ENCODE assay signal across 11 mouse cellular contexts in the genomic region with DNA sequence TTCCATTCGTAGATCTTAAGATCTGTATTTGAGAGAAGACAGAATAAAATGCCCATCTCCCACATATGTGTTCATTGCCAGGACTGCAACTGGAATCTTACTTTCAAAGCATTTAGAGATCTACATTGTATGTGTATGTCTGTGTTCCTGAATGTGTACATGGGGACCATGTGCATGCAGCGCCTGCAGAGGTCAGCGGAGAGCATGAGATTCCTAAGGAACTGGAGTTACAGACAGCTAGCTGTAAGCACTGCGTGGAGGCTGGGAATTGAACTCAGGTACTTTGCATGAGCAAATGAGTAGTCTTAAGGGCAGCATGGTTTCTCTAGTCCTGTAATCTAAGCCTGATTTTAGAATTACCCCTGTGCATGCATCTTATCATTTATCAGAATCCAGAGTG.
DNase-seq lines count a peak whose midpoint lies in the region; ATAC-seq and TF ChIP-seq lines count a peak whose summit lies in the region.
"Had no signal": no experiment of that assay in that cellular context is flagged by ENCODE, and none has a peak within 500 bp of the region (broad histone marks: within the 10 kb centered on the region; RNA-seq: fewer than 3 reads in every experiment).

No protein-coding gene starts in this region.

- 81% methylated on average over 4 of the region's 4 CpGs for WGBS in intestine, postnatal 0 days
- 84% methylated on average over 4 of the region's 4 CpGs for WGBS in intestine, embryonic 15.5 days

- H3K27me3 ChIP-seq in intestine, postnatal 0 days (replicated peaks; ENCODE audit: control insufficient read depth, insufficient read depth, low read length), result no peaks in the 10 kb centered on the region
- H3K27me3 ChIP-seq in intestine, embryonic 15.5 days (replicated peaks), result no peaks in the 10 kb centered on the region
- no peaks in the 10 kb centered on the region for H3K27me3 ChIP-seq in testis, adult 2 months (ENCODE audit: control insufficient read depth, insufficient read depth, low read length)
- H3K27me3 ChIP-seq: heart, embryonic 13.5 days; liver, embryonic 12.5 days; neural tube, embryonic 13.5 days had no signal

- H3K36me3 ChIP-seq in intestine, postnatal 0 days (ENCODE audit: control insufficient read depth, insufficient read depth), result no peaks in the 10 kb centered on the region
- no peaks in the 10 kb centered on the region for H3K36me3 ChIP-seq in intestine, embryonic 15.5 days
- H3K36me3 ChIP-seq in testis, adult 2 months (ENCODE audit: control insufficient read depth, insufficient read depth, low read length), result no peaks in the 10 kb centered on the region
- H3K36me3 ChIP-seq: heart, embryonic 13.5 days; liver, embryonic 12.5 days; neural tube, embryonic 13.5 days had no signal

- H3K4me3 ChIP-seq in intestine, postnatal 0 days (ENCODE audit: low read depth, low read length), result no peak overlapping the region
- no peak overlapping the region for H3K4me3 ChIP-seq in intestine, embryonic 15.5 days (replicated peaks)
- H3K4me3 ChIP-seq in testis, adult 2 months (ENCODE audit: control insufficient read depth, low read depth, low read length), result no peak overlapping the region
- H3K4me3 ChIP-seq: heart, embryonic 13.5 days; liver, embryonic 12.5 days; neural tube, embryonic 13.5 days had no signal

- peak; percentile 5 for DNase-seq in adrenal gland, postnatal 14 days
- DNase-seq in adrenal gland, postnatal 4 days (ENCODE audit: low spot score in 2 of 2), result no peak
- DNase-seq in testis, postnatal 10 days (ENCODE audit: low spot score), result no peak
- no peak for DNase-seq in ovary, postnatal 14 days (ENCODE audit: low spot score)
- no peak for DNase-seq in left cerebral cortex, postnatal 14 days (ENCODE audit: low spot score in 2 of 2)

- intact Hi-C loops in left cerebral cortex, postnatal 14 days (cut with DNase I), result no loop called here

- no peak overlapping the region for H3K27ac ChIP-seq in intestine, postnatal 0 days (ENCODE audit: low read depth, low read length)
- H3K27ac ChIP-seq in intestine, embryonic 15.5 days, result no peak overlapping the region
- no peak overlapping the region for H3K27ac ChIP-seq in testis, adult 2 months (ENCODE audit: control insufficient read depth, insufficient read depth, low read depth, low read length)
- H3K27ac ChIP-seq: heart, embryonic 13.5 days; liver, embryonic 12.5 days; neural tube, embryonic 13.5 days had no signal

- H3K4me2 ChIP-seq in intestine, postnatal 0 days (replicated peaks; ENCODE audit: low read depth), result no peak overlapping the region
- H3K4me2 ChIP-seq in intestine, embryonic 15.5 days (replicated peaks), result no peak overlapping the region
- H3K4me2 ChIP-seq: heart, embryonic 13.5 days; liver, embryonic 12.5 days; neural tube, embryonic 13.5 days had no signal

- ATAC-seq in intestine, postnatal 0 days, result no peak
- ATAC-seq in intestine, embryonic 15.5 days, result no peak
- ATAC-seq: liver, embryonic 12.5 days had no signal

- H3K9ac ChIP-seq in intestine, postnatal 0 days (ENCODE audit: low read depth, low read length), result no peak overlapping the region
- no peak overlapping the region for H3K9ac ChIP-seq in intestine, embryonic 15.5 days
- H3K9ac ChIP-seq: heart, embryonic 13.5 days; liver, embryonic 12.5 days; neural tube, embryonic 13.5 days had no signal

- TF ChIP-seq CTCF in intestine, postnatal 0 days (IDR thresholded peaks at IDR 0.05; ENCODE audit: low read depth), result peak; percentile 53
- TF ChIP-seq CTCF in testis, adult 2 months (IDR thresholded peaks at IDR 0.05; ENCODE audit: control insufficient read depth, insufficient read depth, insufficient replicate concordance, low read depth, low read length), result peak; percentile 11; the same call in 1 of the 2 replicates

- no peak for TF ChIP-seq POLR2A in testis, adult 2 months (IDR thresholded peaks at IDR 0.05; ENCODE audit: control insufficient read depth, low read depth, low read length)

- no peaks in the 10 kb centered on the region for H3K4me1 ChIP-seq in intestine, postnatal 0 days (replicated peaks; ENCODE audit: control insufficient read depth, insufficient read depth, low read length)
- H3K4me1 ChIP-seq in intestine, embryonic 15.5 days (replicated peaks), result no peaks in the 10 kb centered on the region
- no peaks in the 10 kb centered on the region for H3K4me1 ChIP-seq in testis, adult 2 months (ENCODE audit: control insufficient read depth, insufficient read depth, low read length)
- H3K4me1 ChIP-seq: heart, embryonic 13.5 days; liver, embryonic 12.5 days; neural tube, embryonic 13.5 days had no signal

- H3K9me3 ChIP-seq in intestine, postnatal 0 days (ENCODE audit: control insufficient read depth), result no peaks in the 10 kb centered on the region
- H3K9me3 ChIP-seq in intestine, embryonic 15.5 days, result no peaks in the 10 kb centered on the region
- H3K9me3 ChIP-seq: heart, embryonic 13.5 days; liver, embryonic 12.5 days; neural tube, embryonic 13.5 days had no signal
